Comparison of ENCODE assay signal across 8 mouse cellular contexts in the genomic region with DNA sequence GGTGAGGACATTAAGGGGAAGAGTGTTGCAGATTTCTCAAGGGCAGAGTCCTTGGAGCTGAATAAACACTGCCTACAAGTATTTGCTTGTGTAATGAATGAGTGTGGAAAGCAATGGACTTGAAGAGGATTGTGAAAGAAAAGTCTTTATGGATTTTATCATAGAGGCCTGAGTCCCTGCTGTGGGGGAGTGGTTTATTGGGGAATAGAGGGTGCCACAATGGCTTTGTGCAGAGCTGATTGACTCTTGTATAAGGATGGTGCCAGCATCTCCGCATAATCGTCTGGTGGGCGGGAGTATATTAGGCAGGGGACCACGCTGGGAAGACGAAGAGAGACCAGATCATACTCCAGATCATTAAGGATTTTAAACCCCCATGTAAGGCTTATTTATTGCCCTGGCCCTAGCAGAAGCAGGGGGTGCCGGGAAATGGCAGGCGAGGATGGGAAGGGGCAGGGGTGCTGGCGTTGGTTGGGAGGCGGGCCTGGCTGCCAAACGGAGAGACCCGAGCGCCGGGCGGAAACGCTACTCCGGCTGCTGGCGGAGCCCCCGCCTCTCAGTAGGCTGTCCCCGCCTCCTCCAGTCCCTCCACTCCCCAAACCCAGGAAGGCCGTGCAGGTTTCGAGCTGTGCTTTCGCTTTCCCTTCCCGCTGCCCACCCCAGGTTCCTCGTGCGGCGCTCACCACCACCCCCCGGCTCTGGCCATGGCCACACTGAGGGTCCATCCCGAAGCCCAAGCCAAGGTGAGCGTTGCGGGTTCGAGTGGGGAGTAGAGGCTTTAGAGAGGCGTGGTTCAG. TPM values are rescaled to one million over a fixed set of nuclear protein-coding genes. Genes with fewer than 3 reads are reported as not detected.
A peak's percentile ranks its signal among the peaks of the same experiment; 100 is the strongest.
DNase-seq lines count a peak whose midpoint lies in the region; ATAC-seq lines count a peak whose summit lies in the region.

A gene (plus strand): TSS at position 253 of the 797 bp plus-strand sequence.

- H3K4me1 ChIP-seq in erythroblast, embryonic 14.5 days (ENCODE audit: control insufficient read depth) = peaks cover 48% of the 10 kb centered on the region
- peaks cover 25% of the 10 kb centered on the region for H3K4me1 ChIP-seq in heart, embryonic 11.5 days (ENCODE audit: control insufficient read depth, insufficient read depth, low read length)
- peaks cover 22% of the 10 kb centered on the region for H3K4me1 ChIP-seq in kidney, embryonic 16.5 days (ENCODE audit: insufficient read depth, low read length)
- H3K4me1 ChIP-seq in liver, embryonic 12.5 days = peaks cover 53% of the 10 kb centered on the region
- peaks cover 14% of the 10 kb centered on the region for H3K4me1 ChIP-seq in stomach, embryonic 15.5 days

- DNase-seq in A20 (ENCODE audit: low read depth, low spot score) = peak; percentile 92
- DNase-seq in adrenal gland, postnatal 4 days (ENCODE audit: low spot score in 2 of 2) = peak; percentile 58 to 70
- DNase-seq in natural killer cell, adult 2 months (ENCODE audit: low spot score in 2 of 2) = peak; percentile 75 to 76

- WGBS in heart, embryonic 11.5 days (ENCODE audit: insufficient replicate concordance) = 2% methylated on average over 32 of the region's 32 CpGs
- WGBS in kidney, embryonic 16.5 days = under 1% methylated on average over 26 of the region's 32 CpGs
- 1% methylated on average over 31 of the region's 32 CpGs for WGBS in liver, embryonic 12.5 days (ENCODE audit: insufficient replicate concordance)
- under 1% methylated on average over 31 of the region's 32 CpGs for WGBS in stomach, embryonic 15.5 days

- peak within 1 kb of the TSS; percentile 83 for H3K27ac ChIP-seq in heart, embryonic 11.5 days (ENCODE audit: low read depth, low read length)
- peak within 1 kb of the TSS; percentile 83 for H3K27ac ChIP-seq in kidney, embryonic 16.5 days (ENCODE audit: low read length)
- H3K27ac ChIP-seq in liver, embryonic 12.5 days = peak within 1 kb of the TSS; percentile 80
- H3K27ac ChIP-seq in stomach, embryonic 15.5 days = peak within 1 kb of the TSS; percentile 89

- H3K4me3 ChIP-seq in erythroblast, embryonic 14.5 days (replicated peaks) = peak within 1 kb of the TSS; percentile 67
- H3K4me3 ChIP-seq in heart, embryonic 11.5 days (ENCODE audit: low read depth, low read length) = peak within 1 kb of the TSS; percentile 88
- H3K4me3 ChIP-seq in kidney, embryonic 16.5 days (ENCODE audit: low read length) = peak within 1 kb of the TSS; percentile 79
- H3K4me3 ChIP-seq in liver, embryonic 12.5 days = peak within 1 kb of the TSS; percentile 89
- H3K4me3 ChIP-seq in stomach, embryonic 15.5 days (replicated peaks) = peak within 1 kb of the TSS; percentile 87

- ATAC-seq in heart, embryonic 11.5 days (replicated peaks; ENCODE audit: insufficient number of reproducible peaks, low FRiP score, low TSS enrichment) = peak; percentile 76
- peak; percentile 93 for ATAC-seq in kidney, embryonic 16.5 days (ENCODE audit: low FRiP score, low TSS enrichment)
- peak; percentile 79 for ATAC-seq in liver, embryonic 12.5 days
- ATAC-seq in stomach, embryonic 15.5 days (ENCODE audit: insufficient read depth, low FRiP score, low read depth) = peak; percentile 87

- no peaks in the 10 kb centered on the region for H3K9me3 ChIP-seq in erythroblast, embryonic 14.5 days (ENCODE audit: control insufficient read depth, low read length)
- H3K9me3 ChIP-seq in heart, embryonic 11.5 days (replicated peaks; ENCODE audit: control insufficient read depth, low read length) = no peaks in the 10 kb centered on the region
- no peaks in the 10 kb centered on the region for H3K9me3 ChIP-seq in kidney, embryonic 16.5 days (ENCODE audit: low read length)
- no peaks in the 10 kb centered on the region for H3K9me3 ChIP-seq in liver, embryonic 12.5 days (replicated peaks)
- no peaks in the 10 kb centered on the region for H3K9me3 ChIP-seq in stomach, embryonic 15.5 days

- H3K27me3 ChIP-seq in erythroblast, embryonic 14.5 days (ENCODE audit: control insufficient read depth) = no peaks in the 10 kb centered on the region
- H3K27me3 ChIP-seq in heart, embryonic 11.5 days (ENCODE audit: control insufficient read depth, insufficient read depth, low read length) = no peaks in the 10 kb centered on the region
- no peaks in the 10 kb centered on the region for H3K27me3 ChIP-seq in kidney, embryonic 16.5 days (ENCODE audit: insufficient read depth, low read length)
- H3K27me3 ChIP-seq in liver, embryonic 12.5 days (replicated peaks) = no peaks in the 10 kb centered on the region
- H3K27me3 ChIP-seq in stomach, embryonic 15.5 days (replicated peaks) = no peaks in the 10 kb centered on the region

- peak within 1 kb of the TSS; percentile 96 for H3K9ac ChIP-seq in heart, embryonic 11.5 days (ENCODE audit: low read depth, low read length)
- peak within 1 kb of the TSS; percentile 92 for H3K9ac ChIP-seq in kidney, embryonic 16.5 days (replicated peaks; ENCODE audit: low read length)
- peak within 1 kb of the TSS; percentile 95 for H3K9ac ChIP-seq in liver, embryonic 12.5 days
- H3K9ac ChIP-seq in stomach, embryonic 15.5 days = peak within 1 kb of the TSS; percentile 92

- peak within 1 kb of the TSS; percentile 93 for H3K4me2 ChIP-seq in heart, embryonic 11.5 days
- peak within 1 kb of the TSS; percentile 82 for H3K4me2 ChIP-seq in kidney, embryonic 16.5 days (replicated peaks; ENCODE audit: low read depth, low read length)
- H3K4me2 ChIP-seq in liver, embryonic 12.5 days = peak within 1 kb of the TSS; percentile 85
- peak within 1 kb of the TSS; percentile 76 for H3K4me2 ChIP-seq in stomach, embryonic 15.5 days

- peaks cover 25% of the 10 kb centered on the region for H3K36me3 ChIP-seq in erythroblast, embryonic 14.5 days (ENCODE audit: control insufficient read depth)
- H3K36me3 ChIP-seq in heart, embryonic 11.5 days (ENCODE audit: control insufficient read depth, insufficient read depth, low read length) = peaks cover 9% of the 10 kb centered on the region; the same call in 1 of the 2 replicates
- peaks cover 19% of the 10 kb centered on the region for H3K36me3 ChIP-seq in kidney, embryonic 16.5 days (ENCODE audit: insufficient read depth, low read length)
- peaks cover 30% of the 10 kb centered on the region for H3K36me3 ChIP-seq in liver, embryonic 12.5 days
- peaks cover 13% of the 10 kb centered on the region; the same call in 1 of the 2 replicates for H3K36me3 ChIP-seq in stomach, embryonic 15.5 days

RNA-seq across cellular contexts. Expression of the gene that starts here (rescaled TPM):
- total RNA-seq in adrenal gland, postnatal 4 days (2021) = 100 to 1,000 TPM; 302 to 310 TPM
- polyA plus RNA-seq in erythroblast, embryonic 14.5 days (2012) = 3.2 and 4.3 TPM in 2 replicates
- polyA plus RNA-seq in heart, embryonic 11.5 days (2014; fragmentation: Nextera tagmentation; extraction: Ambion mirVana) = 223 and 235 TPM in 2 replicates
- polyA plus RNA-seq in kidney, embryonic 16.5 days (2015; fragmentation: Nextera tagmentation; extraction: Ambion mirVana) = 156 and 168 TPM in 2 replicates
- polyA plus RNA-seq in liver, embryonic 12.5 days (2016; fragmentation: Nextera tagmentation; extraction: Ambion mirVana) = 108 and 111 TPM in 2 replicates
- polyA plus RNA-seq in stomach, embryonic 15.5 days (2015; fragmentation: Nextera tagmentation; extraction: Ambion mirVana) = 159 and 176 TPM in 2 replicates

Comparison
In these comparisons a context has a peak if more than half of its experiments do, and no peak if none do; other contexts are left out.
1. Peak in every context shown above with its lines: DNase-seq, ATAC-seq, H3K4me3 ChIP-seq and H3K27ac ChIP-seq.
2. RNA of the gene that starts here (polyA plus RNA-seq): 223 to 235 TPM in heart, embryonic 11.5 days, 156 to 168 TPM in kidney, embryonic 16.5 days, 159 to 176 TPM in stomach, embryonic 15.5 days and 108 to 111 TPM in liver, embryonic 12.5 days; 3.2 to 4.3 TPM in erythroblast, embryonic 14.5 days; every median in the first group is over 10 times any median in the second.